Mouse (Mus musculus) megakaryocyte progenitor cell, adult 5-6 weeks (primary cell): ENCODE data around the gene Klra4. TPM values are rescaled to one million over a fixed set of nuclear protein-coding genes. Genes with fewer than 3 reads are reported as not detected.
A peak's percentile ranks its signal among the peaks of the same experiment; 100 is the strongest.
"Not testable (repeated sequence)": the region's sequence is repeated elsewhere in the genome, so short reads cannot be mapped to it uniquely, and the experiment has no call there.

Source experiments
- ATAC-seq: replicated peaks from 2 replicates; pipeline ENCODE4 v1.8.0; 2016; ENCODE audit warnings: mild to moderate bottlenecking, moderate TSS enrichment, inconsistent platforms; ENCODE audit not compliant: poor library complexity
- total RNA-seq, 2 experiments: library from RNA; stranded (forward) in 1 of 2; stranded (reverse) in 1 of 2; fragments of 157-497, 149-512 nt in 1 of 2; fragments of 200-1000 nt in 1 of 2; gene quantifications; 2 replicates each; pipeline versions ENCODE4 v1.2.3 to v1.2.4; 2015 to 2017

The Klra4 gene
- total RNA-seq (2015), result not detected in 2 replicates
- total RNA-seq (2017), result not detected in 2 replicates

GRCm38 (mm10) chr6:130067171-130067570 is at the start of gene Klra4:
Klra4 (minus strand) TSS chr6:130067271.
- not testable (repeated sequence) for ATAC-seq

GRCm38 (mm10) chr6:130110485-130110884 is 43.4 kb upstream of the Klra4 start:
- no peak for ATAC-seq

- peak; percentile 57; the same call in 1 of the 2 replicates for ATAC-seq
Observed at GRCm38 (mm10) chr6:130102743-130103142, 35.7 kb upstream of the Klra4 start.

GRCm38 (mm10) chr6:130092336-130092948 is 25.4 kb upstream of the Klra4 start:
- peak; percentile 70 for ATAC-seq

GRCm38 (mm10) chr6:130065196-130065595 is 1.9 kb downstream of the Klra4 start:
- no peak for ATAC-seq

GRCm38 (mm10) chr6:130035146-130035545 is 31.9 kb downstream of the Klra4 start:
- ATAC-seq, result not testable (repeated sequence)

- peak; percentile 63 for ATAC-seq
Observed at GRCm38 (mm10) chr6:130031493-130032089, 35.5 kb downstream of the Klra4 start.

GRCm38 (mm10) chr6:130026854-130027253 is 40.2 kb downstream of the Klra4 start, which contains the start of gene Klra6:
Klra6 (minus strand) TSS chr6:130026954.
- no peak for ATAC-seq

Other genes starting within 250 kb of the Klra4 start
- not detected in 2 replicates for gene Gm17631, start 204.6 kb downstream of the Klra4 start, total RNA-seq (2015)
- not detected in 2 replicates for gene Gm17631, start 204.6 kb downstream of the Klra4 start, total RNA-seq (2017)
- gene Klra17, start 190.6 kb downstream of the Klra4 start, total RNA-seq (2015), result 0.20 and 0.66 TPM in 2 replicates
- 0.44 and 0.54 TPM in 2 replicates for gene Klra17, start 190.6 kb downstream of the Klra4 start, total RNA-seq (2017)
- gene Klra5, start 149.6 kb downstream of the Klra4 start, total RNA-seq (2015), result not detected in 2 replicates
- gene Klra5, start 149.6 kb downstream of the Klra4 start, total RNA-seq (2017), result not detected in 2 replicates
- gene Klra6, start 40.3 kb downstream of the Klra4 start, total RNA-seq (2015), result not detected in 2 replicates
- gene Klra6, start 40.3 kb downstream of the Klra4 start, total RNA-seq (2017), result not detected in 2 replicates
- 1.2 TPM in 1 of 2 replicates, not detected in the other for gene Klra8, start 62.6 kb upstream of the Klra4 start, total RNA-seq (2015)
- gene Klra8, start 62.6 kb upstream of the Klra4 start, total RNA-seq (2017), result not detected in 2 replicates
- gene Klra9, start 125.8 kb upstream of the Klra4 start, total RNA-seq (2015), result 0.17 TPM in 1 of 2 replicates, not detected in the other
- not detected in 2 replicates for gene Klra9, start 125.8 kb upstream of the Klra4 start, total RNA-seq (2017)
- gene Klra7, start 166.1 kb upstream of the Klra4 start, total RNA-seq (2015), result 0.30 and 0.90 TPM in 2 replicates
- gene Klra7, start 166.1 kb upstream of the Klra4 start, total RNA-seq (2017), result 0.37 TPM in 1 of 2 replicates, not detected in the other
- not detected in 2 replicates for gene Klra10, start 214.7 kb upstream of the Klra4 start, total RNA-seq (2015)
- gene Klra10, start 214.7 kb upstream of the Klra4 start, total RNA-seq (2017), result not detected in 2 replicates